Mouse (Mus musculus) stomach, embryonic 14.5 days (tissue): ENCODE data around the gene Izumo2. TPM values are rescaled to one million over a fixed set of nuclear protein-coding genes. Genes with fewer than 3 reads are reported as not detected.
"Not testable (repeated sequence)": the region's sequence is repeated elsewhere in the genome, so short reads cannot be mapped to it uniquely, and the experiment has no call there.

Experiments used
- ATAC-seq: fragments of 200-750 bp; cut with Nextera tagmentation; 2 replicates; pipeline ENCODE4 v1.8.0; 2017; ENCODE audit warnings: low read depth, moderate TSS enrichment; ENCODE audit not compliant: insufficient number of reproducible peaks, insufficient read depth, low FRiP score
- H3K27ac ChIP-seq: fragments of 300-500 bp; sonication (generic); 2 replicates; pipeline ENCODE4 v1.5.1; 2014; ENCODE audit warnings: mild to moderate bottlenecking, low read length, moderate library complexity, mixed read lengths
- H3K27me3 ChIP-seq: fragments of 300-500 bp; sonication (generic); 2 replicates; pipeline ENCODE4 v1.6.1; 2014; ENCODE audit warnings: low read length, control low read depth, mixed read lengths; ENCODE audit not compliant: control insufficient read depth, insufficient read depth
- H3K36me3 ChIP-seq: fragments of 300-500 bp; sonication (generic); 2 replicates; pipeline ENCODE4 v1.6.1; 2014; ENCODE audit warnings: mild to moderate bottlenecking, control low read depth, low read length, moderate library complexity, mixed read lengths; ENCODE audit not compliant: control insufficient read depth, insufficient read depth
- H3K4me1 ChIP-seq: fragments of 300-500 bp; sonication (generic); 2 replicates; pipeline ENCODE4 v1.6.1; 2014; ENCODE audit warnings: low read length, control low read depth, mixed read lengths; ENCODE audit not compliant: control insufficient read depth, insufficient read depth
- H3K4me2 ChIP-seq: fragments of 300-500 bp; sonication (generic); replicated peaks from 2 replicates; pipeline ENCODE4 v1.6.1; 2014; ENCODE audit warnings: low read depth, low read length, control low read depth
- H3K4me3 ChIP-seq: fragments of 300-500 bp; sonication (generic); 2 replicates; pipeline ENCODE4 v1.5.1; 2014; ENCODE audit warnings: low read depth, low read length, control low read depth
- H3K9ac ChIP-seq: fragments of 300-500 bp; sonication (generic); replicated peaks from 2 replicates; pipeline ENCODE4 v1.6.1; 2014; ENCODE audit warnings: low read depth, mild to moderate bottlenecking, control low read depth, low read length, moderate library complexity, mixed read lengths
- H3K9me3 ChIP-seq: fragments of 300-500 bp; sonication (generic); 2 replicates; pipeline ENCODE4 v1.6.1; 2016; ENCODE audit warnings: low read depth, low read length, control low read depth; ENCODE audit not compliant: control insufficient read depth
- WGBS: fragments of 180-500 bp; shearing (Covaris S2); extraction: QIAGEN DNeasy Blood & Tissue Kit; methylation state at CpG from one replicate; pipeline ENCODE4 v1.1.7; 2014; 5-methylcytosine and 5-hydroxymethylcytosine counted together
- polyA plus RNA-seq: library from polyadenylated mRNA; unstranded; fragments of >200 nt; fragmentation: Nextera tagmentation; extraction: Ambion mirVana; gene quantifications from 2 replicates; pipeline ENCODE4 v1.2.1, GENCODE M21; 2014

Izumo2 gene
- polyA plus RNA-seq, 1 experiment from 2014 or later, result not detected

DNA sequence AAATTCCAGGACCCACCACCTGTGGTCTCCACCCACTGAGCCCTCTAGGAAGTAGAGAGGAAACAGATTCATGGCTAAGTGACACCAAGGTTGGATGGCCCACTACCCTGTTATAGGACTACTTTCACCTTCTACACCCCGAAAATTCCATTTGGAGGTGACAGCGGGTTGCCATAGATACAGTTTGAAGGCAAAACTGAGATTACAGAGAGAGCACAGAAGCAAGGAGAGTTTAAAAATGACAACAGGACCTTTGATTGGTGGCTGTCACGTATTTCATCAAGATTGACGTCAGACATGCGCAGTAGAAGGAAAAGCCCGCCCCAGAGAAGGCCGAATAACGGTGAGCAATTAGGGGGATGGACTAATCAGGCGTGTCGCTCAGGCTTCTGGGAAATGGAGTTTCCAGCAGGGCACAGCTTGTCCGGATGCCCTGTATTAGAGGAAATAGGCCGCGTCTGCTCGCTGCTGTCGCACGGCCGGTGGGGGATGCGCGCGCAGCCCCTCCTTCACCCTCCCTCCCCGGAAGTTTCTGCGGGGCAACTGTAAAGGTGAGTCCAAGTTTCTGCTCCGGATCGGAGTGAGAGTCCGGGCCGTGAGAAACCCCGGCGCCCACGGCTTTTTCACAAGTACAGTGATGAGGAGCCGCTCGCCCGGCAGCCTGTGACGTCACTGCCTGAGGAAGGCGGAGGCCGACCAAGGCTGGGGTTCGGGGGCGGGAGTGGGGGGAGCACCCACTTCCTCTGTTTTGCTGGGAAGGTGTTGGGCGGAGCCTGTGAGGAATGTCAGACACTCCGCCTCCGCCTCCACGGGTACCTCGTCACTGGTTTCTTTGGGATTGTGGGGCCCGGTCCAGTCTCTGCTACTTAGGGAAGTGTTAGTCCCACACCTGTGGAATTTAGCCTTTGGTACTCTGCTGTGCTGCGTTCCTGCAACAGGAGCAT is 39.8 kb downstream of the Izumo2 start, which contains the start of gene Vrk3:
Gene Vrk3, plus strand, starts transcription at position 313 of the 944 bp plus-strand sequence.
- ATAC-seq, result peak; percentile 98
- Histone ChIP-seq H3K27me3 (no peaks in the 10 kb centered on the region), H3K27ac (peak within 1 kb of the TSS; percentile 86), H3K9ac (peak within 1 kb of the TSS; percentile 39), H3K36me3 (peaks cover 11% of the 10 kb centered on the region; the same call in 1 of the 2 replicates), H3K4me1 (peaks cover 3% of the 10 kb centered on the region; the same call in 1 of the 2 replicates), H3K4me2 (peak within 1 kb of the TSS; percentile 84), H3K9me3 (no peaks in the 10 kb centered on the region), H3K4me3 (peak within 1 kb of the TSS; percentile 63)
- under 1% methylated on average over 44 of the region's 44 CpGs for WGBS

DNA sequence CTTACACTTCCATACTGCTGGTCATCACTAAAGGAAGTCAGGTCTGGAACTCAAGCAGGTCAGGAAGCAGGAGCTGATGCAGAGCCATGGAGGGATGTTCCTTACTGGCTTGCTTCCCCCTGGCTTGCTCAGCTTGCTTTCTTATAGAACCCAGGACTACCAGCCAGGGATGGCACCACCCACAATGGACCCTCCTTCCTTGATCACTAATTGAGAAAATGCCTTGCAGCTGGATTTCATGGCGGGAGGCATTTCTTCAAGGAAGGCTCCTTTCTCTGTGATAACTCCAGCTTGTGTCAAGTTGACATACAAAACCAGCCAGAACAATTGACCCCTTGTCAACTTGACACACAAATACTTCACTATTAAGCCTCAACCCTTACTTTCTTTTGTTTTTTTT is 42.4 kb downstream of the Izumo2 start, which contains the start of gene Zfp473:
Gene Zfp473, minus strand, starts transcription at position 101 of the 400 bp plus-strand sequence.
- not testable (repeated sequence) for ATAC-seq, H3K4me2 ChIP-seq, H3K9ac ChIP-seq, H3K4me1 ChIP-seq, H3K4me3 ChIP-seq, H3K9me3 ChIP-seq, H3K27ac ChIP-seq, H3K27me3 ChIP-seq
- peaks cover 29% of the 10 kb centered on the region for H3K36me3 ChIP-seq
- 79% methylated on average over 1 of the region's 1 CpGs for WGBS

DNA sequence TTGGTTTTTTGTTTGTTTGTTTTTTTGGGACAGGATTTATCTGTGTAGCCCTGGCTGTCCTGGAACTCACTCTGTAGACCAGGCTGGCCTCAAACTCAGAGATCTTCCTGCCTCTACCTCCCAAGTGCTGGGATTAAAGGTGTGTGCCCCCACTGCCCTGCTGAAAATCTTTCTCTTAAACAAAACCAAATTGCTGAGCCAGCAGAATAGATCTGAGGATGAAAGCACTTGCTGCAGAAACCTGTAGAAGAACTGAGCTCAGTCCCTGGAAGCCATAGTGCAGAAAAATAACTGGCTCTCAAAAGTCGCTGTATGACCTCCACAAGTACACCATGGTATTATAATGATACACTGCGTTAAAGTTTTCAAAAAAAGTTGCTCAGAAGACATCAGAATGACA is 48.6 kb downstream of the Izumo2 start:
- H3K27ac ChIP-seq, result no peak overlapping the region
- no peak overlapping the region for H3K9ac ChIP-seq
- H3K27me3 ChIP-seq, result no peaks in the 10 kb centered on the region
- H3K36me3 ChIP-seq, result peaks cover 56% of the 10 kb centered on the region
- WGBS, result 81% methylated on average over 2 of the region's 2 CpGs
- no peak overlapping the region for H3K4me3 ChIP-seq
- no peak for ATAC-seq
- no peaks in the 10 kb centered on the region for H3K9me3 ChIP-seq
- no peaks in the 10 kb centered on the region for H3K4me1 ChIP-seq
- H3K4me2 ChIP-seq, result no peak overlapping the region

DNA sequence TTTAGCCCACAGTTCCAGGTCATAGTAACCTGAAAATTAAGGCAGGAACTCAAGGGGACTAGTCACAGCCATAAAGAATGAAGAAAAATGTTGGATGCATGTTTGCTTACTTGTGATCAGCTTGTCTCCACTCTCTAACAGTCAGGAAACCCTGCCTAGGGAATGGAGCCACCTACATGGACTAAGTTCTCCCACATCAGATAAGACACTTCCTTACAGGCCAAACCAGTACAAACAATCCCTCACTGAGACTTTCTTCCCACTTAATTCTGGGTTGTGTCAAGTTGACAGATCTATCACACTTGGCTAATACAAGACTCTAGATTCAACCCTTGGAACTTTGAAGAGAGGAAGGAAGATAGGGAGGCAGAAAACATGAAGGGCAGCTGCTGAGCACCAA is 51.8 kb downstream of the Izumo2 start:
- no peaks in the 10 kb centered on the region for H3K9me3 ChIP-seq
- no peak overlapping the region for H3K4me2 ChIP-seq
- H3K27ac ChIP-seq, result no peak overlapping the region
- no peak overlapping the region for H3K9ac ChIP-seq
- no peaks in the 10 kb centered on the region for H3K4me1 ChIP-seq
- H3K27me3 ChIP-seq, result no peaks in the 10 kb centered on the region
- H3K4me3 ChIP-seq, result no peak overlapping the region
- H3K36me3 ChIP-seq, result peaks cover 39% of the 10 kb centered on the region
- no peak for ATAC-seq

DNA sequence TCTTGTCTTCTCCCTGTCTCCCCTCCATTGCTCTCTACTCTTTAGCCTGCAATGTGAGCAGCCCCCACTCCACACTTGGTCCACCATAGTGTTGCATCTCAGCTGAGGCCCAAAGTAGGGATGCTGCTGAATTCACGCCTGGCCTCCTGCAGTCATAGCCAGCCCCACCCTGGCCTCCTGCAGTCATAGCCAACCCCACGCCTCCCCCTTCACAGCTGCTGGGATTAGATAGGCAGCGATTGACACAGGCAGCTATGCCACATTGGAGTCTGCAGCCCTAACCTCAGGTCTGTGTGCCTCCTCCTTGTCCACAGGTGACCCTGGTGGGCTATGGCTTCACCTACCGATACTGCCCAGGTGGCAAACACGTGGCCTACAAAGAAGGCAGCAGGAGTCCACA is 59.6 kb downstream of the Izumo2 start:
- Histone ChIP-seq H3K4me1 (no peaks in the 10 kb centered on the region), H3K9ac (no peak overlapping the region), H3K27me3 (no peaks in the 10 kb centered on the region), H3K27ac (no peak overlapping the region), H3K9me3 (no peaks in the 10 kb centered on the region), H3K36me3 (peaks cover 28% of the 10 kb centered on the region), H3K4me2 (no peak overlapping the region), H3K4me3 (no peak overlapping the region)
- no peak for ATAC-seq
- whole genome bisulfite sequencing, result 88% methylated on average over 5 of the region's 5 CpGs

Other genes starting within 250 kb of the Izumo2 start
- 0.52 and 1.1 TPM in 2 replicates for gene Aspdh, start 243.4 kb upstream of the Izumo2 start, polyA plus RNA-seq
- gene Josd2, start 240.8 kb upstream of the Izumo2 start, polyA plus RNA-seq, result 76.7 and 82.1 TPM in 2 replicates
- 113 and 116 TPM in 2 replicates for gene Emc10, start 212.2 kb upstream of the Izumo2 start, polyA plus RNA-seq
- 11.6 and 17.9 TPM in 2 replicates for gene Fam71e1, start 212.2 kb upstream of the Izumo2 start, polyA plus RNA-seq
- 0.39 and 0.43 TPM in 2 replicates for gene Mybpc2, start 184.1 kb upstream of the Izumo2 start, polyA plus RNA-seq
- not detected in 2 replicates for gene Spib, start 176.7 kb upstream of the Izumo2 start, polyA plus RNA-seq
- 54.3 and 56.6 TPM in 2 replicates for gene Pold1, start 159.9 kb upstream of the Izumo2 start, polyA plus RNA-seq
- gene Nr1h2, start 154.8 kb upstream of the Izumo2 start, polyA plus RNA-seq, result 63.2 and 66.7 TPM in 2 replicates
- 1.6 and 2.8 TPM in 2 replicates for gene Napsa, start 136.4 kb upstream of the Izumo2 start, polyA plus RNA-seq
- gene Kcnc3, start 118.1 kb upstream of the Izumo2 start, polyA plus RNA-seq, result 0.39 and 0.57 TPM in 2 replicates
- 14.0 and 15.8 TPM in 2 replicates for gene Myh14, start 37.9 kb upstream of the Izumo2 start, polyA plus RNA-seq
- gene Vrk3, start 39.7 kb downstream of the Izumo2 start, polyA plus RNA-seq, result 32.9 and 34.7 TPM in 2 replicates
- gene Zfp473, start 42.3 kb downstream of the Izumo2 start, polyA plus RNA-seq, result 1.9 and 3.0 TPM in 2 replicates
- gene Nup62, start 107.3 kb downstream of the Izumo2 start, polyA plus RNA-seq, result 54.2 and 56.6 TPM in 2 replicates
- 1.2 and 3.0 TPM in 2 replicates for gene Il4i1, start 107.6 kb downstream of the Izumo2 start, polyA plus RNA-seq
- gene Atf5, start 107.9 kb downstream of the Izumo2 start, polyA plus RNA-seq, result 3.1 and 4.4 TPM in 2 replicates
- gene Akt1s1, start 140.2 kb downstream of the Izumo2 start, polyA plus RNA-seq, result 43.6 and 54.9 TPM in 2 replicates
- 64.6 and 71.8 TPM in 2 replicates for gene Tbc1d17, start 140.3 kb downstream of the Izumo2 start, polyA plus RNA-seq
- gene Pnkp, start 148.4 kb downstream of the Izumo2 start, polyA plus RNA-seq, result 25.7 and 30.0 TPM in 2 replicates
- 377 and 384 TPM in 2 replicates for gene Ptov1, start 161.0 kb downstream of the Izumo2 start, polyA plus RNA-seq
- 65.2 and 79.4 TPM in 2 replicates for gene Med25, start 184.0 kb downstream of the Izumo2 start, polyA plus RNA-seq
- gene Fuz, start 187.3 kb downstream of the Izumo2 start, polyA plus RNA-seq, result 25.8 and 26.4 TPM in 2 replicates
- gene Ap2a1, start 220.8 kb downstream of the Izumo2 start, polyA plus RNA-seq, result 67.3 and 72.1 TPM in 2 replicates
- 0.17 TPM in 2 replicates for gene Tsks, start 234.5 kb downstream of the Izumo2 start, polyA plus RNA-seq